Mouse (Mus musculus) A20 (cell line): ENCODE results near the gene Dcaf8.
"Not testable (repeated sequence)": the region's sequence is repeated elsewhere in the genome, so short reads cannot be mapped to it uniquely, and the experiment has no call there.

Experiments
- DNase-seq: peaks from one replicate; pipeline ENCODE4 v3.0.0-alpha.2; 2011; ENCODE audit warnings: low read depth, low spot score

Dcaf8 gene

GRCm38 (mm10) chr1:172218164-172218910 is 70.5 kb downstream of the Dcaf8 start:
- no peak for DNase-seq

DNA sequence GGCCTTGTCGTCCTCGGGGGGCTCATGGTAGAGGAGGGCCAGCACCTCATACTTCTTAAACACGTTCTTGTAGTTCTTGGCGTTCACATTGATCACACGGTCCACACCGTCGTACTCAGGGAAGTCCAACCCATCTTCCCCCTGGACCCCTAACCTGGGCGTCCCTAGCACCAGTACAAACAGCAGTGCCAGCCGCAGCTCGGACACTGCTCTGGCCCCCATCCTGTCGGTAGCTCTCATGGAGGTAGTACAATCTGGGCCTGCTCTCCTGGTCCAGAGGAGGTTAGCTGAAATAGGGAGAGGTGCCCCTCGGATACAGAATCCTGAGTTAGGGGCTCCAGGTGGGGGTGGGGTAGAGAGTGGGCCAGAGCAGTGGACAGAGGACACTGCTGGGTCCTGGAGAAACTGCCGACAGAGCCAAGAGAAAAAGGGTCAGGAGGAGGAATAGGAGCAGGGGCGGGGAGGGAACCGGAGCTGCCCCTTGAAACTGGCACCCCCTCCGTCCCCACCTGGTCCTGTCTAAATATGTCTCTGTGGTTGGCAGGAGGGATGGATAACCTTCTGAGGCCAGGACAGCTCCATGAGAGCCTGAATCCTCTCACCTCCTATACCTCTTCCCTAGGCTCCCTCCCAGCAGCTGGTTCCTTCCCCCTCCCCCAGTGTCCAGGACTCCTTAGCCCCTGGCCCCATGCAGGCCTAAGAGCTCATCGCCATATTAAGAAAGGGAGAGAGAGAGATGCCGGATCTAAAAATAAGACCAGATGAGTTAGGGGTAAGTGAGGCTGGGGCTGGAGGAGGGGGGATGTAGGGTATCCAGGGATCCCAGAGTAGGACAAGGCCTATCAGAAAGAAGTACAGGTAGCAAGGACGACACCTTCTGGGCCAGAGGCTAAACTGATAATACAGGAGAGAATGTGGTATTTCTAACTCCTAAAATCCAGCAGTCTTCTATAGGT is 71.8 kb downstream of the Dcaf8 start, which contains the start of gene Casq1:
TSS of gene Casq1 (minus strand) at position 418 of the 956 bp plus-strand sequence.
- no peak for DNase-seq

DNA sequence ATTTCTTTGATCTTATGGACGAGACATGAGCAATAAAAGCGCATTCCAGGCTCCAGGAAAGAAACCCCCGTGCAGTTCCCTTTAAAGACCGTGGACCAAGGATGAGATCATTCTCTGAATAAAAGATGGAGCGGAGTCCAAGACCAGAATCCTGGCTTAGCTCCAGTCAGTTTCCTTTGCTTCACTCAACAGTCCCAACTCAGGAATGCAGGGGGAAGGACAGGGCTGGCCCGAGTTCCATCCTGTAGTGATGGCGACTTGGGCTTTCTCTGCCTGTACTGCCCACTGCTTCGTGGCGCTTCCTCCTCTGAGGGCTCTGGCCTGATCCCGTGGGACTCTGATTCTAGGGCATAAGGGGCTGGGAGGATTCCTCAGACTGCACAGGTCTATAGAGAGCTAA is 72.5 kb downstream of the Dcaf8 start:
- no peak for DNase-seq

DNA sequence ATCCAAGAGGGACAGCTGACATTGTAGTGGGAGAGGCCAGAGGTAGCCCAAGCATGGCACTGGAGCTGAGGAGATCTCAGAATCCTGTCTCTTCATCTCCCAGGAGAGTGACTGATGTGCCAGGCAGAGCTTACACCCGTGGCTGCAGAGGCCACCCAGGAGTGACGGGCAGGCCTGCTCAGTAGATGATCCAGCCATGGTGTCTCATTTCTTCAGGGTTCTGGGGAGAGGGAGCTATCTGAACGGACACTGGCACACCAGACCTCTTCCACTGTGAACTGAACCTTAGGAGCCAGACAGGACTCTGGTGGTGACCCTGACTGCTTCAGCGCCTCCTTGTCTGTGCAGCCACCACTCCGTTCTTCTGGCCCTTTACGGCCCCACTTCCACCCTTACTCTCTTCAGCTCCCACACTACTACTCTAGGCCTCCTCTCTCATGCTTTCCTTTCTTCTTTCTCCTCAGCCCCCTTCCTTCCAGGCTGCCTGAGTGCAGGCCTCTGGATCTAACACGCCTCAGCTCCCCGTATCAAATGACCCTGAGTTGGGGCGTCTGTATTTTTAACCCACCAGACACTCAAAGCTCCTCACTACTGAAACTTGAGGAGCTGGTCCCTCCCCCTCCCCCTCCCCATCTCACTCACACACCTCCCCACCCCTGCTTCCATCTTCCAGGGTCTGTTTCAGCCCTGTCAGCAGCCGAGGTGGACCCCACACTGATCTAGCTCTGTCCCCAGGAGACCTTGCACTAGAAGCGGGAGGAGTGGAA is 73.6 kb downstream of the Dcaf8 start:
- no peak for DNase-seq

- no peak for DNase-seq
These were observed 80.3 kb downstream of the Dcaf8 start for GRCm38 (mm10) chr1:172228209-172228608.

DNA sequence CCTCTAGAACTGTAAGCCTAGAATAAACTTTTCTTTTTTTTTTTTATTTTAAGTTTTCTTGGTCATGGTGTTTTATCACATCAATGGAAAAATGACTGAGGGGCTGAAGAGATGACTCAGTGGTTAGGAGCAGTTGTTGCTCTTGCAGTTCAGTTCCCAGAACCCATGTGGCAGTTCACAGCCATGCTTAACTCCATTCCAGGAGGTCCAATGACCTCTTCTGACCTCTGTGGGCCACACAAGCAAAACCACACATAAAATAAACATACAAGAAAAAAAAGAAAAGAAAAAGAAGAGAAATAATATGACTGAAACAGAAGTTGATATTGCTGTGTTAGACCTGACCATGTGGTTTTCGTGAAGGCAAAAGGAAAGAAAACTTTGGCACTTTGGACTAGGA is 81.3 kb downstream of the Dcaf8 start:
- no peak for DNase-seq

DNA sequence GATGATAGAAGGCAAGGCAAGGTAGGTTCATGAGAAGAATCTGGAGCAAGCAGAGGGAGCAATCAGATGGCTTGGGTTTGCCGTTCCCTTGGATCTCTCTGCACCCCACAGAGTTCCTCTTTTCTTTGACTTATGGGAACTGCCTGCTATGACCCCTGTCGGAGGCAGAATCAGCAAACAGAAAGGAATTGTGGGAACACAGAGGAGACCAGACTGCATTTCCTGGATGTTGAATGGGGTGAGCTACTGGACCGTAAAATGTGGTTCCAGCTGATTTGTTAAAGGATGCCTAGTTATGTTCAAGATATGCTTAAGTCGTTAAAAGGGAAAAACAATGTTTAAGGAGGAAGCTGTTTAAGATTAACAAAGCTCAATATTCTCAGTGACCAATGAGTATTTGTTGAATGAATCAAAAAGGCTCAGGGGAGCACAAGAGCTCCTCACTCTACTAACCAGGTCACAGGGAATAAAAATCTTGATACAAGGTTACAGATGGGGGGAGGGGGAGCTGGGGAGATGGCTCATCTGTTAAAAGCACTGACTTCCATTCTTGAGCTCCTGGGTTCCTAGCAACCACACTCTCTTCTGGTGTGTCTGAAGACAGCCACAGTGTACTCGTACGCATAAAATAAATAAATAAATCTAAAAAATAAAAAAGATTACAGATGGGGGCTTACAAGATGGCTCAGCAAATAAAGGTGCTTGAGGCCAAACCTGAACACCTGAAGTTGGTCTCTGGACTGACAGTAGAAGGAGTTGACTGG is 93.2 kb downstream of the Dcaf8 start:
- DNase-seq = peak; percentile 11

- no peak for DNase-seq
These were observed 94.5 kb downstream of the Dcaf8 start for GRCm38 (mm10) chr1:172242401-172242800.

- no peak for DNase-seq
These were observed 95.8 kb downstream of the Dcaf8 start for GRCm38 (mm10) chr1:172243547-172244205.

DNA sequence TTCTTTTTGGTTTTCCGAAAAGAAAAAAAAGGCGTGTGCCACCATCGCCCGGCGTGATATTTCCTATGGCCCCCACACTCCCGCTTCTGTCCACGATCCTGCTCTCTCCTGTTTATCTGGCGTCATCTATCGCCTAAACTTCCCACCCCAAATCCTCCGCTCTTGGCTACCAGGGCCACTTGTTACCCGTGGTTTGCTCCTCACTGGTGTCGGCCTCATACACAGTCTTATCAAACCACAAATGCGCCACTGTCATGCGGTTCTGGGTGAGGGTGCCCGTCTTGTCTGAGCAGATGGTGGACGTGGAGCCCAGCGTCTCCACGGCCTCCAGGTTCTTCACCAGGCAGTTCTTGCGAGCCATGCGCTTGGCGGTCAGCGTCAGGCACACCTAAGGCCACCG is 96.8 kb downstream of the Dcaf8 start:
- not testable (repeated sequence) for DNase-seq
